Mouse (Mus musculus): ENCODE results near the gene Apoa4.

Apoa4 gene

GRCm38 (mm10) chr9:46272677-46273454, 32.4 kb downstream of the Apoa4 start, which contains the start of gene Zpr1:
Gene Zpr1 (plus strand): TSS chr9:46273064.
- DNase-seq (ENCODE audit: extremely low spot score), result peak; percentile 89

- no peak for DNase-seq (ENCODE audit: extremely low spot score)
Observed at GRCm38 (mm10) chr9:46274494-46274893, 34.0 kb downstream of the Apoa4 start.

DNA sequence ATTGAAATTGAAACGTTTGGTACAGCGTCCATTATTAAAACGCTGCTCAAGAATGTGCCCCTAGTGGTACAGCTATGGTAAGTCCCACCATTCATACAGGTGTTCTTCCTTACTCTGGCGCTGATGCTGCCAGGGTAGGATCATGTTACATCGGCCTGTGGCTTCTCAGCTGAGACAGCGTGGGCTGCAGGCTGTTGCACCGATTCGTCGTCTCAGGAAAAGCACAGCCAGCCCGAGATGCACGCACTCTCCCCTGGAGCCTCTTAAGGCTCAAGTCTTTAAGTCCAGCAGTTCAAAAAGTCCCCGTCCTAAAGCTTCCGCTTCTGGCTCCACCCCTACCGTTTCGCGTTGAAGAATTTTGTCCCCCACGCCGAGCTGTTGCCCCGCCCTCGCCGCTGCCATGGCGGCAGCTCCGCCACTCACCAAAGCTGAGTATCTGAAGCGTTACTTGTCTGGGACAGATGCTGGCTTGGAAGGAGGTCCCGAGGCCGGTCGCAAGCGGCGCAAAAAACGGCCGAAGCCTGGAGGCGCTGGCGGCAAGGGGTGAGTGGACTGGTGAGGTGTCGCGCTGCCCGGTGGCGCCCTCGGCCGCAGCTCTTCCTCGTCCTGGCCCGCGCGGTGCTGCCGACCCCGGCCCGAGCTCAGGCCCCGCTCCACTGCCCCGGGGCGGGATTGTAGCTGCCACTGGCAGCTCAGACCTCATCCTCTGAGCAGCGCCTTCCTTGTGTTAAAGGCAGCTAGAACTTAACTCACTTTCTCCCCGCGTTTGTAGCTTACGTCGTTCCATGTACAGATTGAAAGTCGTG, 42.3 kb downstream of the Apoa4 start, which contains the start of gene Bud13:
Gene Bud13 (plus strand): TSS at position 378 of the 806 bp plus-strand sequence.
- peak; percentile 94 for DNase-seq (ENCODE audit: extremely low spot score)

Data from embryo, embryonic 9.5 days (tissue).